Mouse (Mus musculus) testis, adult 2 months (tissue): Measurements from ENCODE around the gene Myt1l. TPM values are rescaled to one million over a fixed set of nuclear protein-coding genes. Genes with fewer than 3 reads are reported as not detected.

ENCODE experiments used
- H3K27ac ChIP-seq: fragments of 200-500 bp; 2 replicates; pipeline ENCODE4 v1.5.1; 2012; ENCODE audit warnings: low read depth, low read length; ENCODE audit not compliant: control insufficient read depth, insufficient read depth
- H3K27me3 ChIP-seq: fragments of 200-500 bp; 2 replicates; pipeline ENCODE4 v1.6.1; 2012; ENCODE audit warnings: mild to moderate bottlenecking, low read length, moderate library complexity; ENCODE audit not compliant: control insufficient read depth, insufficient read depth
- H3K36me3 ChIP-seq: fragments of 200-500 bp; 2 replicates; pipeline ENCODE4 v1.6.1; 2012; ENCODE audit warnings: mild to moderate bottlenecking, low read length; ENCODE audit not compliant: control insufficient read depth, insufficient read depth
- H3K4me1 ChIP-seq: fragments of 200-500 bp; 2 replicates; pipeline ENCODE4 v1.6.1; 2012; ENCODE audit warnings: low read length; ENCODE audit not compliant: control insufficient read depth, insufficient read depth
- H3K4me3 ChIP-seq: fragments of 200-500 bp; 2 replicates; pipeline ENCODE4 v1.5.1; 2012; ENCODE audit warnings: low read depth, mild to moderate bottlenecking, low read length, moderate library complexity, mixed read lengths; ENCODE audit not compliant: control insufficient read depth
- CTCF ChIP-seq: fragments of 200-500 bp; IDR thresholded peaks from 2 replicates; pipeline ENCODE4 v1.5.1; 2012; ENCODE audit warnings: low read depth, mild to moderate bottlenecking, inconsistent platforms, low read length, moderate library complexity; ENCODE audit not compliant: control insufficient read depth, insufficient read depth, insufficient replicate concordance
- POLR2A ChIP-seq: fragments of 200-500 bp; IDR thresholded peaks from 2 replicates; pipeline ENCODE4 v1.6.1; 2012; ENCODE audit warnings: low read depth, mild to moderate bottlenecking, inconsistent platforms, low read length, moderate library complexity; ENCODE audit not compliant: control insufficient read depth
- polyA plus RNA-seq: library from polyadenylated mRNA; depleted of rRNA; stranded (reverse); fragments of >200 nt; gene quantifications from 2 replicates; pipeline ENCODE4 v1.2.3, GENCODE M21; 2012

The Myt1l gene
- polyA plus RNA-seq, 1 experiment = 5.6 TPM

DNA sequence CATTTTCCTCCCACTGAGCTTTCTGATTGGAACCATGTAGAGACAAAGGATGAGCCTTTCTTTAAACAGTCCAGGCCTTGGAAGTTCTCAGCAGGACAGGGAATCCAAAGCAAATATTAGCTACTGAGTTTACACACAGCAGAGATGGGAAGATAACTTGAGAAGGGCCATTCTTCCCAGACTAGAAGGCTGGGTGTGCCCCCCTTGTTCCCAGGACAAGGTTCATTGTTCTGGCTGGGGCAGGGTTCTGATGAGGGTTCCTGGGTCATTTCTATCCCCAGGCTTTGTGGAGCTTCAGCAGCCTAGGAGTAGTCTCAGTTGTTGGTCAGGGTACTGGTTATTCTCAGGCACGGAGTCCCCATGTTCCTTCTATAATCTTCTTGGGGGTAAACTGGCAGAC is 432.9 kb downstream of the Myt1l start:
- TF ChIP-seq POLR2A (no peak), CTCF (no peak)
- Histone ChIP-seq H3K4me3 (no peak overlapping the region), H3K4me1 (no peaks in the 10 kb centered on the region), H3K27ac (no peak overlapping the region), H3K36me3 (no peaks in the 10 kb centered on the region), H3K27me3 (no peaks in the 10 kb centered on the region)

GRCm38 (mm10) chr12:29965016-29965415 is 436.8 kb downstream of the Myt1l start:
- Histone ChIP-seq H3K4me1 (no peaks in the 10 kb centered on the region), H3K27me3 (no peaks in the 10 kb centered on the region), H3K36me3 (no peaks in the 10 kb centered on the region), H3K27ac (no peak overlapping the region), H3K4me3 (no peak overlapping the region)
- no peak for TF ChIP-seq CTCF
- TF ChIP-seq POLR2A = no peak

DNA sequence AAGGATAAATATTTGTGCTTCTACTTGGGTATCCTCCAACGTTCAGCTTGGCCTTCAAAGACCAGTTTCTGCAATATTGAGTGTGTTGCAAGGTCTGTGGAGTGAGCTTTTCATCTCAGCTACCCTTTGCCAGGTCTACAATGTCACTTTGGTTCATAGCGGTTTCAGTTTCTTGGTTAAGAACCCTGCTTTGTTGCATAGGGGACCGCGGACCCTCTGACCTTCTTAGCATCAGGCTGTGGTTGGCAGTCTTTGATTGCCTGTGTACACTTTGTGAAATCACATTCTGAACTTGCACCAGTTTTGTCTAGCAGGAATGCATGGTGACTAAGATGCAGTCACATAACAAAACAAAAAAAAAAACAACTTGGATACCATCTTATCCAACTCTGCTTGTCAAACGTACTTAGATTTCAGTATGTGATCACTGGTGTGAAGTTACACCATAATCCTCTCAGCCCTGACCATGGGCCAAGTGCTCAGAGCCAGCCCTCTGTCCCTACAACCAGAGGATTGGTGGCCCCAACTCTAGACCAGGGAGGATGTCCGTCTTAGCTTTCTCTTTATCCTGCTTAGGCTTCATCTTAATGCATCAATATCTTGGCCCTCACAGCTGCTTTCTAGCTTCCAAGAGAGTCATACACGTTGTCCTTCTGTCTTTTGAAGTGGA is 443.7 kb downstream of the Myt1l start:
- Histone ChIP-seq H3K36me3 (no peaks in the 10 kb centered on the region), H3K4me1 (no peaks in the 10 kb centered on the region), H3K27me3 (no peaks in the 10 kb centered on the region), H3K27ac (no peak overlapping the region), H3K4me3 (no peak overlapping the region)
- TF ChIP-seq POLR2A (no peak), CTCF (no peak)

GRCm38 (mm10) chr12:29972533-29972932 is 444.3 kb downstream of the Myt1l start:
- no peak for TF ChIP-seq POLR2A
- TF ChIP-seq CTCF = no peak
- Histone ChIP-seq H3K27me3 (no peaks in the 10 kb centered on the region), H3K27ac (no peak overlapping the region), H3K36me3 (no peaks in the 10 kb centered on the region), H3K4me1 (no peaks in the 10 kb centered on the region), H3K4me3 (no peak overlapping the region)
